Mouse (Mus musculus) liver, embryonic 14.5 days (tissue): Measurements from ENCODE around the gene Tmem14a. TPM values are rescaled to one million over a fixed set of nuclear protein-coding genes. Genes with fewer than 3 reads are reported as not detected.
"Not testable (repeated sequence)": the region's sequence is repeated elsewhere in the genome, so short reads cannot be mapped to it uniquely, and the experiment has no call there.

Experiments used
- ATAC-seq: fragments of 200-750 bp; cut with Nextera tagmentation; 2 replicates; pipeline ENCODE4 v1.8.0; 2017; ENCODE audit warnings: moderate number of reproducible peaks, mild to moderate bottlenecking, moderate library complexity; ENCODE audit not compliant: insufficient read depth
- DNase-seq, 3 experiments: peaks; one replicate each; pipeline ENCODE4 v3.0.0-alpha.2; 2012 to 2013; ENCODE audit warnings: low read depth in 3 of 3, low spot score in 3 of 3
- H3K27ac ChIP-seq: fragments of 300-500 bp; sonication (generic); 2 replicates; pipeline ENCODE4 v1.5.1; 2014; ENCODE audit warnings: moderate library complexity, mild to moderate bottlenecking, control low read depth, inconsistent platforms
- H3K27me3 ChIP-seq: fragments of 300-500 bp; sonication (generic); 2 replicates; pipeline ENCODE4 v1.6.1; 2014; ENCODE audit warnings: mild to moderate bottlenecking, low read length, moderate library complexity; ENCODE audit not compliant: control insufficient read depth, insufficient read depth
- H3K36me3 ChIP-seq: fragments of 300-500 bp; sonication (generic); replicated peaks from 2 replicates; pipeline ENCODE4 v1.6.1; 2014; ENCODE audit warnings: low read depth; ENCODE audit not compliant: control insufficient read depth, insufficient read depth
- H3K4me1 ChIP-seq, 2 experiments: fragments of 200-500 bp in 1 of 2; fragments of 300-500 bp in 1 of 2; sonication (generic) in 1 of 2; replicated peaks; 2 replicates each; pipeline ENCODE4 v1.6.1; 2012 to 2014; ENCODE audit warnings: antibody characterized with exemption in 1 of 2, inconsistent platforms in 1 of 2, low read length in 1 of 2; ENCODE audit not compliant: control insufficient read depth in 2 of 2, insufficient read depth in 2 of 2
- H3K4me2 ChIP-seq: fragments of 300-500 bp; sonication (generic); 2 replicates; pipeline ENCODE4 v1.6.1; 2014; ENCODE audit warnings: low read depth, mild to moderate bottlenecking, control low read depth, moderate library complexity
- H3K4me3 ChIP-seq, 2 experiments: fragments of 200-500 bp in 1 of 2; fragments of 300-500 bp in 1 of 2; sonication (generic) in 1 of 2; 2 replicates each; pipeline ENCODE4 v1.5.1; 2012 to 2014; ENCODE audit warnings: low read depth in 2 of 2, low read length in 2 of 2, mild to moderate bottlenecking in 2 of 2, control low read depth in 1 of 2, inconsistent platforms in 1 of 2, moderate library complexity in 1 of 2; ENCODE audit not compliant: insufficient read depth in 1 of 2
- H3K9ac ChIP-seq: fragments of 300-500 bp; sonication (generic); replicated peaks from 2 replicates; pipeline ENCODE4 v1.6.1; 2014; ENCODE audit warnings: mild to moderate bottlenecking, control low read depth, moderate library complexity
- H3K9me3 ChIP-seq: fragments of 300-500 bp; sonication (generic); 2 replicates; pipeline ENCODE4 v1.6.1; 2016; ENCODE audit warnings: low read length, mixed read lengths; ENCODE audit not compliant: control insufficient read depth
- CTCF ChIP-seq: IDR thresholded peaks from 2 replicates; pipeline ENCODE4 v1.5.1; 2016; ENCODE audit warnings: antibody characterized with exemption, low read depth, control low read depth
- EP300 ChIP-seq: IDR thresholded peaks from 2 replicates; pipeline ENCODE4 v1.6.1; 2016; ENCODE audit warnings: antibody characterized with exemption, low read depth
- WGBS: fragments of 180-500 bp; shearing (Covaris S2); extraction: QIAGEN DNeasy Blood & Tissue Kit; methylation state at CpG from one replicate; pipeline ENCODE4 v1.1.7; 2014; ENCODE audit not compliant: insufficient replicate concordance; 5-methylcytosine and 5-hydroxymethylcytosine counted together
- polyA plus RNA-seq, 2 experiments: library from polyadenylated mRNA; depleted of rRNA in 1 of 2; stranded (reverse) in 1 of 2; unstranded in 1 of 2; fragments of >200 nt; fragmentation: Nextera tagmentation in 1 of 2; extraction: Ambion mirVana in 1 of 2; gene quantifications; 2 replicates each; pipeline versions ENCODE4 v1.2.1 to v1.2.3; 2012 to 2014

Tmem14a gene
- polyA plus RNA-seq, 2 experiments = 2.7 to 2.9 TPM

GRCm38 (mm10) chr1:21262401-21262800 is 44.0 kb downstream of the Tmem14a start:
- Histone ChIP-seq H3K9me3 (no peaks in the 10 kb centered on the region), H3K4me3 (no peak overlapping the region), H3K36me3 (no peaks in the 10 kb centered on the region), H3K4me2 (no peak overlapping the region), H3K27ac (no peak overlapping the region), H3K4me1 (no peaks in the 10 kb centered on the region), H3K9ac (no peak overlapping the region), H3K27me3 (no peaks in the 10 kb centered on the region)
- no peak for ATAC-seq
- TF ChIP-seq EP300 = no peak
- TF ChIP-seq CTCF = no peak
- DNase-seq = no peak
- 64% methylated on average over 5 of the region's 5 CpGs for WGBS

- no peaks in the 10 kb centered on the region for H3K36me3 ChIP-seq
- DNase-seq (no peak), ATAC-seq (no peak)
- no peak overlapping the region for H3K4me3 ChIP-seq
- no peak overlapping the region for H3K9ac ChIP-seq
- H3K9me3 ChIP-seq = no peaks in the 10 kb centered on the region
- no peak overlapping the region for H3K4me2 ChIP-seq
- H3K4me1 ChIP-seq = no peaks in the 10 kb centered on the region
- no peak overlapping the region for H3K27ac ChIP-seq
- 64% methylated on average over 4 of the region's 4 CpGs for WGBS
- TF ChIP-seq EP300 (no peak), CTCF (no peak)
- H3K27me3 ChIP-seq = no peaks in the 10 kb centered on the region
These were observed 45.6 kb downstream of the Tmem14a start for GRCm38 (mm10) chr1:21263986-21264385.

- no peaks in the 10 kb centered on the region for H3K27me3 ChIP-seq
- H3K9me3 ChIP-seq = no peaks in the 10 kb centered on the region
- WGBS = 71% methylated on average over 8 of the region's 8 CpGs
- DNase-seq = no peak
- no peak overlapping the region for H3K27ac ChIP-seq
- H3K4me1 ChIP-seq = no peaks in the 10 kb centered on the region
- H3K9ac ChIP-seq = no peak overlapping the region
- H3K4me3 ChIP-seq = no peak overlapping the region
- TF ChIP-seq CTCF (no peak), EP300 (no peak)
- no peak for ATAC-seq
- H3K4me2 ChIP-seq = no peak overlapping the region
- no peaks in the 10 kb centered on the region for H3K36me3 ChIP-seq
These were observed 46.4 kb downstream of the Tmem14a start for GRCm38 (mm10) chr1:21264747-21265146.

GRCm38 (mm10) chr1:21266766-21267165 is 48.4 kb downstream of the Tmem14a start:
- Histone ChIP-seq H3K4me3 (no peak overlapping the region), H3K4me2 (no peak overlapping the region), H3K27ac (no peak overlapping the region), H3K27me3 (no peaks in the 10 kb centered on the region), H3K4me1 (no peaks in the 10 kb centered on the region), H3K36me3 (no peaks in the 10 kb centered on the region), H3K9me3 (no peaks in the 10 kb centered on the region), H3K9ac (no peak overlapping the region)
- WGBS = 45% methylated on average over 1 of the region's 1 CpGs
- no peak for ATAC-seq
- TF ChIP-seq EP300 = no peak
- TF ChIP-seq CTCF = no peak
- no peak for DNase-seq

- not testable (repeated sequence) for H3K27me3 ChIP-seq, H3K36me3 ChIP-seq, H3K27ac ChIP-seq, H3K4me1 ChIP-seq, ATAC-seq, DNase-seq, H3K4me3 ChIP-seq, H3K9ac ChIP-seq, H3K9me3 ChIP-seq, H3K4me2 ChIP-seq
- 62% methylated on average over 6 of the region's 7 CpGs for WGBS
These were observed 49.1 kb downstream of the Tmem14a start for GRCm38 (mm10) chr1:21267466-21267865.
